Mouse (Mus musculus) brown adipose tissue, adult 24 weeks (tissue): ENCODE results near the gene Dusp9. TPM values are rescaled to one million over a fixed set of nuclear protein-coding genes. Genes with fewer than 3 reads are reported as not detected.
A peak's percentile ranks its signal among the peaks of the same experiment; 100 is the strongest.

Experiments used
- H3K27ac ChIP-seq: fragments of 200-500 bp; replicated peaks from 2 replicates; pipeline ENCODE4 v1.5.1; 2012; ENCODE audit warnings: low read depth, mild to moderate bottlenecking, low read length
- H3K4me1 ChIP-seq: fragments of 200-500 bp; 2 replicates; pipeline ENCODE4 v1.6.1; 2012; ENCODE audit warnings: low read length, mixed read lengths; ENCODE audit not compliant: control insufficient read depth, insufficient read depth, insufficient read length
- H3K4me3 ChIP-seq: fragments of 200-500 bp; 2 replicates; pipeline ENCODE4 v1.5.1; 2012; ENCODE audit warnings: low read depth, mild to moderate bottlenecking, low read length, moderate library complexity; ENCODE audit not compliant: insufficient read depth
- polyA plus RNA-seq: library from polyadenylated mRNA; stranded (reverse); fragments of >200 nt; gene quantifications from 2 replicates; pipeline ENCODE4 v1.2.4, GENCODE M21; 2012; ENCODE audit not compliant: missing spikeins, insufficient read depth, insufficient read length

Dusp9 gene
- polyA plus RNA-seq, result not detected in 2 replicates

DNA sequence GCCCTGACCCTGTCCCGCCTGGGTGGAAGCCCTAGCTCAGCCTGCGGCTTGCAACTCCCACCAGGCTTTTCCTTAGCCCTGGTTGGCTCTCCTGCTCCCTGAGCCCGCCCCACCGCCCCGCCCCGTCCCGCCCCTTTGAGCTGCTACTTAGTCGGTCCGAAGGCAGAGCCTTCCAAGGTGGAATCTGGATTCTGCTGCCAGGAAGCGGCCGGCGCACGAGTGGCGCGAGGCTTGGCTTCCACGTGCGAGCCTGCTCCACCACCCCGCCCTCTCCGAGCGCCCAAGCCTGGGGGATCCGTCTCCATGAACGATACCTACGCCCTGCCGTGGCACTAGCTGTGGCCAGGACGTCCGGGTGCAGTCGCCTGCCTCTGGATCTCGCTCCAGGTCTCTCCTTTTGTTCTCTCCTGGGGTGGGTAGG is at the start of gene Dusp9:
Gene Dusp9 (plus strand): TSS at position 165 of the 421 bp plus-strand sequence.
- H3K27ac ChIP-seq, result no peak within 1 kb of the TSS
- peak within 1 kb of the TSS; percentile 49; the same call in 1 of the 2 replicates for H3K4me3 ChIP-seq
- H3K4me1 ChIP-seq, result no peaks in the 10 kb centered on the region

DNA sequence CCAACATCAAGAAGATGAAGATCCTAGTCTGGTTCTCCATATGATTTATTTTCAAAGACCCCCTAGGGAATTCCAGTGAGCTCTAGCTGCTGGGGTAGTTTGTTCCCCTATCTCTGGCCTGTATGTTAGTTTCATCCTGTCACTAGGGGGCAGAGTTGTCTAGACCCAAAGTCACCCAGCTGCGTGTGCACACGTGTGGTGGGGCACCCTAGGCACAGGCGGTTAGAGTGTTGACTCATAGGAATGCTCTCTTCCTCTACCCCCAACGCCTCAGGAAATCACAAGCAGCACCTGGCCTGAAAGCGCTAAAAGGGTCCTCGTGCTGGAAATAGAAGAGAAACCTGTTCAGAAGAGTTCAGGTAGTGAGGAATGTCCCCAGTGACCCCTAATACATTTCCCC is 46.0 kb upstream of the Dusp9 start:
- H3K4me3 ChIP-seq, result no peak overlapping the region
- no peak overlapping the region for H3K27ac ChIP-seq
- no peaks in the 10 kb centered on the region for H3K4me1 ChIP-seq

DNA sequence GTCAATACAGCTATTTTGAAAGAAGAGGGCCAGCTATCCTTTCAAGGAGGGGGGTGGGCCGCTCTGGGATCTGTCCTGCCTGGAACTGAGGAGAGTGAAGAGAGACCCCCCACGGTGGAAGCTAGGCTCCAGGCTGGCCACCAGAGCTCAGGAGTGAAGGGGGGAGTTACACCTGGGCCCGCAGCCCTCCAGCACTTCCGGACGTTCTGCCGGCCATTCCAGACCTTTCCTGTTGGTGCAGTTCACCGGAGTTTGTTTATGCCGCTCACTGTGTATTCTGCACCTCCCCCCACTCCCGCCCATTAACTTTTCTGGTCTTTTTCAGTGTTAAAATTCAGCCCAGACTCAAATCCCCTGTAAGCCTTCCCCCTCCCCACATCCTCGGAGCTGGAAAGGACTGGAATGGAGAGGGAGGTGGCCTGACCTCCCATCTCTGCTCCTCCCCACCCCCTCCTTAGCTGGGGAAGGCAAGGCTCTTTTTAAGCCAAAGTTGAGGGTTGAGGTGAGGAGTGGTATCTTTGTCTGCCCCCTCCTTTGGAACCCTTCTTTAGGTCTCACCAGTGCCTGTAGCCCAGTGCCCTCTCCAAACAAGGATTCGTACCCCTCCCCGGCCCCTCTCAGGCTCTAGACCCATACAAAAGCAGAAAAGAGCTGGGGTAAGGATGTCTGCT is 44.6 kb upstream of the Dusp9 start:
- H3K4me1 ChIP-seq, result no peaks in the 10 kb centered on the region
- no peak overlapping the region for H3K4me3 ChIP-seq
- no peak overlapping the region for H3K27ac ChIP-seq

DNA sequence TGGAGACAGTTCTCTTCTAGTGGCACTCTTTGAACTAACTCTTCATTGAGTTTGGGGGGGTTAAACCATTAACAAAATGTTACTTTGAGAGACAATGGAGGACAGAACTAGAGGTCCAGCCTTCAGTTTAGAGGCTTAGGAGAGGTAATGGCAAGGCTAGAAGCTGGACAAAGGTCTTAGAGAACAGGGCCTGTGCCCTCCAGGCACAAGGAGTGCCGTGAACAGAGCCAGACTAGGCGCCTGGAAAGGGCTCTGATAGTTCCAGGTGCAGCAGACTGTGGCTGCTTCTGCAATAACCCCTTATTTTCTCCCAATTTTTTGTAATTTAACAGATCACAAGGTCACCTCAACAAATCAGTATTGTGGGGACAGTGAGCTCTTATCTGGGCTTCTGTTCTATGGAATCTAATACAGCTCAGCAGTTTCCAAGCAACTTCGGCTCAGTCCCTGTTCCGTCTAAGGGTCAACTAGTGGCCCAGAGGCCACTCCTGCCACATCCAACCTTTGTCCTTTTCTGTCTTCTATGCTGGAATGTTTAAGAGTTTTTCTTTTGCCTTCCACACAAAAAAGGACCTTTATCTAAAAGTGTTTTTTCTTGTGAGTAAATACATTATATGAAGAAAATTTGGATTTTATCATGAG is 43.8 kb upstream of the Dusp9 start:
- Histone ChIP-seq H3K27ac (no peak overlapping the region), H3K4me3 (no peak overlapping the region), H3K4me1 (no peaks in the 10 kb centered on the region)

DNA sequence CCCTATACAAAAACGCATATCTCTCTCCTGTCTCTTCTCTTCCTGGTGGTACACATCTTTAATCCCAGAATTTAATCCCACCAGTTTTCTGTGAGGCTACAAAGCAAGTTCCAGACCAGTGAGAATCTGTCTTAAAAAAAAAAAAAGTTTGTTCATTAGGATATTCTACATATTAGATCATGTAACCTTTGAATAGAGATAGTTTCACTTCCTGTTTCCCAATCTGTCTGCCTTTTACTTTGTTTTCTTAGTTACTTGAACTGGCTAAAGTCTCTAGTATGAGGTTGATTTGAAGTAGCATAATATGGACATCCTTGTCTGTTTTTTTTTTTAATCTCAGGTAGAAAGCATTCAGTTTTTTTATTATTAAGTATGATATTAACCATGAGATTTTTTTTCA is 37.8 kb upstream of the Dusp9 start:
- Histone ChIP-seq H3K27ac (no peak overlapping the region), H3K4me3 (no peak overlapping the region), H3K4me1 (no peaks in the 10 kb centered on the region)

DNA sequence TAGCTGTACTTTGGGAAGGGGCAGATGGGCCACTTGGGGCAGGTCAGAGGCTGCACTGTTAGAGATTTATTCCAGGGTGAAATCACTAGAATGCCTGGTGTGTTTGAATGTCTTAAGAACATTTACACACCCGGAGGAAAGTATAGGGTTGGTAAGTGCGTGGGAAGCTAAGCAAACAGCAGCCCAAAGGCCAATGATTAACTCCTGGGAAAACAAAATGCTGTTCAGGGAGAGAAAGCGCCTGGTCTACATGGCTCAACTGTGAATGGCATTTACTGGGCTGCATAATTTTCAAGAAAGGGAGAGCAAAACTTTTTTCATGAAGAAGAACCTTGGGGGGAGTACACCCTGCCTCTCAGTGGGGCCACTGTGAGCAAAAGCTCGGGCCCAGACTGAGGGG is 25.6 kb upstream of the Dusp9 start:
- H3K4me3 ChIP-seq, result no peak overlapping the region
- no peak overlapping the region for H3K27ac ChIP-seq
- no peaks in the 10 kb centered on the region for H3K4me1 ChIP-seq

DNA sequence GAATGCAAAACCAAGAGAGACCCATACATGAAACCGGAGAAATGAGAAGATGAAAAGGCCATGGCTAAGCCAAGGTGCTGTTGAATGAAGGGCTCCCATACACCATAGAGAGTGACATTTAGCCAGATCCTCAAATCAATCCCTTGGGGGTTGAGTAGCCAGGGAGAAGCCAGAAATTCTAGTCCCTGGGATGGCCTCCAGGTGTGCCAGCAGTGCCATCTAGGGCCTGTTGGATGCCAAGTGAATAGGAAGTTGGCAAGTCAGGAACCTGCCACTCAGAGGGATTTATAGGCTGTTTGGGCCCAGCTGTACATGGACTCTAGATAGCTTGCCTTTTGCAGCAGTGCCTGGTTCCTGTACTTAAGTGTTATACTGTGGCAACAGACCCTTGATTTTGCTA is 23.3 kb upstream of the Dusp9 start:
- H3K27ac ChIP-seq, result no peak overlapping the region
- no peak overlapping the region for H3K4me3 ChIP-seq
- H3K4me1 ChIP-seq, result no peaks in the 10 kb centered on the region

DNA sequence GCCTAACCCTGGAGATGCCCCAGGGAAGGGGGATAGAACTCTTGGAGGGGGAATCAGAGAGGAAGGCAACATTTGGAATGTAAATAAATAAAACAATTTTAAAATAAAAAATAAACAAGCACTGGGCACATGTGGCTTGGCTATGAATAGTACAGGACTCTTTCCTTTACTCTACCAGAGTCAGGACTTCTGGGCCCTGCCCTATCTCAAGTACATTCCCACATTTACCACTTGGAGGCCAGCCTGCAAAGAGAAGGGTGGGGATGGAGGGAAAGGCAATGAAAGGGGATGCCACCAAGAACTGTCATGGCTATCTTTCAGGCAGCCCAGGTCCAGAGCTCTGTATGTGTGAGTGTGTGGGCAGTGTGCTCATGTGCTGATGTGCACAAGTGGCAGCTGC is 19.8 kb upstream of the Dusp9 start:
- no peak overlapping the region for H3K27ac ChIP-seq
- H3K4me3 ChIP-seq, result no peak overlapping the region
- H3K4me1 ChIP-seq, result no peaks in the 10 kb centered on the region

DNA sequence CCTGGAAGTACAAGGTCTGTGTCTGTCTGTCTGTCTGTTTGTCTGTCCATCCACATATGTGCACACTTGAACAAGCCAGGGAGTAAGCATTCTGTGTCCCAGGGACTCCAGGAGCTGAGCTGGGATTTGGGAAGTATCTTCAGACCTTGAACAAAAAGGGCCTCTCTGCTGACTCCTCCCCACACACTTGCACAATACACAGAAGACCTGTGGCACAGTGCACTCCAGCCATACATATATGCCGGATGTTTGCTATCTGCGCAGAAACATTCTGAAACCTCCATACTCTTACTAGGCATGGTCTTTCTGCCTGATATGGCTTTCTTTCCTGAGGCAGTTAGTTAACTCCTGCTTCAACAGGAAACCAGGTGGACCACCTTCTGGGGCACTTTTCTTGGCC is 19.3 kb upstream of the Dusp9 start:
- Histone ChIP-seq H3K4me1 (no peaks in the 10 kb centered on the region), H3K4me3 (no peak overlapping the region), H3K27ac (no peak overlapping the region)

DNA sequence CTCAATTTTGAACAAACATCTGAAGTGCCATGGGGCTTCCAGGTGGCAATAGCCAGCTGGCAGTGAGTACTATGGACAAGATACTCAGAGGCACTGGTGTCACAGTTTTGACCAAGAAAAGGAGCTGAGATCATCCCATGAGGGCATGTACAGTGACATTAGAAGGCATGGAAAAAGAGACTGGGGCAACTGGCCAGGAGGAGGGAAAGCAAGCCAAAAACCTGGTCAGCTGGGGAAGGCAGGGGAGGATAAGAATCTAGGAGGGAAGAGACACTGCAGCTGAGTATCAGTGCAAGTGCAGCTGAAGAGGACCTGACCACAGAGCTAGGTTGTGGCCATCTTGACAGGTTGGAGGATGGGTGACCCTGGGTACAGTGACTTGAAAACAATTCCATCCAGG is 12.2 kb upstream of the Dusp9 start:
- H3K27ac ChIP-seq, result no peak overlapping the region
- H3K4me1 ChIP-seq, result no peaks in the 10 kb centered on the region
- no peak overlapping the region for H3K4me3 ChIP-seq

DNA sequence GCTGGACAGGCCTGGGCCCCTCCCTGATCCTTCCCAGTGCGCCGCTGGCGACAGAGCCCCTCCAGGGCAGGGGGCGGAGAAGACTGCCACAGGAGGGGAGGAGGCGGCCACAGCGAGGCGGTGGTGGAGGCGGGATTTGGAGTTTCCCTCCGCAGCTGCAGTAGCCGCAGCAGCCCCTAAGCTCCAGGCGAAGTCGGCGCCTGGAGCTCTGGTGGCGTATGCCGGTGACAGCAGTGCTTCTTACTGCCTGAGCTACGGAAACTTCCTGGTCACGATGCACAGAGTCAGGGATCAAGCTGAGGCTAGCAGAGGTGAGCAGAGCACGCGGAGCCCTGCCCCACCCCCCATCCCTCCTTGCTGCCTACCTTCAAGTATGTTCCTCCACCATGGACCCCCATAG is 3.8 kb upstream of the Dusp9 start:
- no peak overlapping the region for H3K4me3 ChIP-seq
- H3K27ac ChIP-seq, result no peak overlapping the region
- no peaks in the 10 kb centered on the region for H3K4me1 ChIP-seq

DNA sequence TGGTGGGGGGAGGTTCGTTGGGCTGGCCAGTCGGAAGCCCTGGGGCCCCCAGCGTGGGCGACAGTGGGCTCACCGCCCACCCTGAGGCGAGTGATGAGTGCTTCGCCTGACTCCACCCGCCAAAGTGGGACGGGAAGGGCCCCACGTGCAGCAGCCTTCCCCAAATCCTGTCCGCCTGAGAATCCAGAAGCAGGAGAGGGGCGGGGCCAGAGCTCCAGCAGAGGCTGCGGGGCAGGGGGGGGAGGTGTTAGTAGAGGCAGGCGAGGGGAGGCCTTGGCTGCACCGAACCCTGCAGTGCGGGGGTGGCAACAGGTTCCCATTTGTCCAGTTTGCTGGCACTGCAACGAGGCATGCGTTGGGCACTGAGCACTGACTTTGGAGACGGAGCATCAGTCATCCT is 1.8 kb upstream of the Dusp9 start:
- H3K4me1 ChIP-seq, result no peaks in the 10 kb centered on the region
- H3K4me3 ChIP-seq, result peak overlapping the region; percentile 18; the same call in 1 of the 2 replicates

DNA sequence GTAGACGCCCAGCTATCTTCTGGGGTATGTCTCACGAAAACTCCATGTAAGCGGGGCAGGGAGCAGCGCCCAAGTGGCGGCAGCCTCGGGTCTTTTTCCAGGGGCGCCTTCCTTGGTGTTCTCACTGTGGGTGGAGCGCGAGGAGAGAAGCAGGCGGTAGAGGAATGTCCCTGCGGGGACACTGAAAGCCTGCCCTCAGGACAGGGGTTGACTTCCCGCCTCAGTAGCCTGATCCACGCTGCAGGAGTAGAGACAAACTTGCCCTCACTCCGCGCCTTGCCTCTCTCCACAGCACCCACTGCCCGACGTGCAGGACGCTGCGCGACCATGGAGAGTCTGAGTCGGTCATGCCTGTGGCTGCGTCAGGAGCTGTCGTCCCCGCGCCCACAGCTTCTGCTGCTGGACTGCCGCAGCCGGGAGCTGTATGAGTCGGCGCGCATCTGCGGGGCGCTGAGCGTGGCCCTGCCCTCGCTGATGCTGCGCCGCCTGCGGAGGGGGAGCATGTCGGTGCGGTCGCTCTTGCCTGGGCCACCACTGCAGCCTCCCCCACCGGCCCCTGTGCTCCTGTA is 766 bp downstream of the Dusp9 start:
- Histone ChIP-seq H3K4me3 (peak overlapping the region; percentile 49; the same call in 1 of the 2 replicates), H3K27ac (no peak overlapping the region), H3K4me1 (no peaks in the 10 kb centered on the region)

More for the DNA sequence above, 1.8 kb upstream of the Dusp9 start:
- no peak overlapping the region for H3K27ac ChIP-seq

DNA sequence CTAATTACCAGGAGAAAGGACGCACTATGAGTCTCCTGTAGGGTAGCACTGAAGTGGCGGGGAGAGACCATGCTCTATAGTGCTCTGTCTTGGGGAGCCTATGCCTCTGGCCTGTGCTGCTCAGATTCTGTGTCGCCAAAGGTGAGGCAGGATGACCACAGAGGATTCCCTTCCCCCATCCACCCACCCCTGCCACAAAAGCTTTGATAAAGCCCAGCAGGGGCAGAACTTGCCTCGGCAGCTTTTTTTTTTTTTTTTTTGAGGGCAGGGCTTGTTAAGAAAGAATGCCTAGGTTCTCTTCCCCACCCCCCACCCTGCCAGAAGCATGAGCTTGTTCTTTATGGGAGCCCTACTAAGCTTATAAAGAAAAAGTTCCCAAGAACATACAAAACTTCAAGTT is 5.9 kb downstream of the Dusp9 start:
- Histone ChIP-seq H3K27ac (no peak overlapping the region), H3K4me3 (no peak overlapping the region), H3K4me1 (no peaks in the 10 kb centered on the region)

DNA sequence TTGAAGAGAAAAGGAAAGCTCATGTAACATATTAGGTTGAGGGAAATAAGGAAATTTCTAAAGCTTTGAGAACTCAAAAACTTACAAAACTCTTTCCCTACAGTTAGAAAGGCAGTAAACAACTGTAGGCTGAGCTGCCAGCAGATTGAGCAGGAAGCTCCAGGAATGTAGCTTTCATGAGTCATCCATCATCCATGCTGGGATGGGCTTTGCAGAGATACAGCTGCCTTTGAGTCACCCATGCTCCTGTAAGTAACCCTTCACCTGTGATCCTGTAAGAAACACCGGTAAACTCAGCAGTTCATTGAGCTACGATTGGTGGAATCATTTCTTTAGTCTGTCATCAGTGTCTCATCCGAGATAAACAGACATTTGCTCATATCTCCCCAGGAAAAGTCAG is 11.7 kb downstream of the Dusp9 start:
- Histone ChIP-seq H3K27ac (no peak overlapping the region), H3K4me3 (no peak overlapping the region), H3K4me1 (no peaks in the 10 kb centered on the region)

DNA sequence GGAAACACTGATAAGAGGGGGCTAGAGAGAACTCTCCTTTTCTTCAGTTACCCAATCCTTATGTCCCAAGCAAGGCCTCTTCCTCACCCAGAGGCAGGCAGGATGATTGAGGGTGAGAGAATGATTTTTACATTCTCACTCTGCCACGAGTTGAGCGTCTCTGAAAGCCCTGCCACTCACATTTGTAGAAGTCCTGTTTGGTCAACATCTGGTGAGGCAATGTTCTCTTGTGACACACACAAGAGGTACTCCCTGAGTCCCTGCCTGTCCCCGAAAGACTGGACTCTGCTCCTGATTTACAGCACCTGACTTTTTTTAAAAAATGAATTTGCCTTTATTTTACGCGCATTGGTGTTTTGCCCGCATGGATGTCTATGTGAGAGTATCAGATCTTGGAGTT is 14.2 kb downstream of the Dusp9 start:
- H3K27ac ChIP-seq, result no peak overlapping the region
- no peaks in the 10 kb centered on the region for H3K4me1 ChIP-seq
- H3K4me3 ChIP-seq, result no peak overlapping the region
